Mouse (Mus musculus): ENCODE measurements around the gene Eif5.

DNA sequence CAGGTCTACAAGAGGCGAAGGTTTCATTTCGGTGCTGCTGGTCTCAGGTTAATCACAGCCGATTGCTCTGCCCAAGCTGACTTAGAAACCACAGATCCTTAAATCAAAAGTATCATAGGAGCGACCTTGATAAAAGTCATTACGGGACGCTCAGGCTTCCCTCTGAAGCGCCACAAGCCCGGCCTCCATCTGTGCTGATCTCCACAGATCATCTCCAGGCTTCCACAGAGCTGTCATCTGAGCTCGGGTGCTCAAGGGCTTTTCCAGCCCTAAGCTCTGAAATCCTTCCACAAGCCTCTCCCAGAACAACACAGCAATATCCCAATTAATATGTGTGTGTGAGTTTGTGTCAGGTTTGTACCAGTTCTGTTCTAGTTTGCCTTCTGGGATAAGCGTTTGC is 29.9 kb upstream of the Eif5 start:
- no peak for TF ChIP-seq CTCF (IDR thresholded peaks at IDR 0.05; ENCODE audit: insufficient read depth, low read length)
- TF ChIP-seq POLR2A (IDR thresholded peaks at IDR 0.05; ENCODE audit: borderline replicate concordance, extremely low read depth, low read depth, low read length) = no peak
